Mouse (Mus musculus) limb, embryonic 15.5 days (tissue): ENCODE measurements at regions not wholly inside any gene's neighbourhood (a gene's known extent, or its start where the extent isn't known, plus 50 kb on each side); places are given as distances from the start of the nearest gene placed in this dataset.

Experiments used
- ATAC-seq: fragments of 200-750 bp; cut with Nextera tagmentation; 2 replicates; pipeline ENCODE4 v1.8.0; 2017; ENCODE audit warnings: low read depth, moderate TSS enrichment; ENCODE audit not compliant: insufficient number of reproducible peaks, low FRiP score, low TSS enrichment
- H3K27ac ChIP-seq: fragments of 300-500 bp; sonication (generic); 2 replicates; pipeline ENCODE4 v1.5.1; 2015; ENCODE audit warnings: moderate library complexity, mild to moderate bottlenecking, inconsistent platforms
- H3K27me3 ChIP-seq: fragments of 300-500 bp; sonication (generic); 2 replicates; pipeline ENCODE4 v1.6.1; 2015; ENCODE audit warnings: inconsistent platforms
- H3K36me3 ChIP-seq: fragments of 300-500 bp; sonication (generic); 2 replicates; pipeline ENCODE4 v1.6.1; 2015; ENCODE audit warnings: inconsistent platforms
- H3K4me1 ChIP-seq: fragments of 300-500 bp; sonication (generic); 2 replicates; pipeline ENCODE4 v1.6.1; 2015; ENCODE audit warnings: inconsistent platforms
- H3K4me2 ChIP-seq: fragments of 300-500 bp; sonication (generic); 2 replicates; pipeline ENCODE4 v1.6.1; 2015; ENCODE audit warnings: mild to moderate bottlenecking, inconsistent platforms
- H3K4me3 ChIP-seq: fragments of 300-500 bp; sonication (generic); 2 replicates; pipeline ENCODE4 v1.5.1; 2015; ENCODE audit warnings: mild to moderate bottlenecking, inconsistent platforms
- H3K9ac ChIP-seq: fragments of 300-500 bp; sonication (generic); 2 replicates; pipeline ENCODE4 v1.6.1; 2015; ENCODE audit warnings: inconsistent platforms
- H3K9me3 ChIP-seq: fragments of 300-500 bp; sonication (generic); 2 replicates; pipeline ENCODE4 v1.6.1; 2016; ENCODE audit warnings: inconsistent platforms
- WGBS: fragments of 180-500 bp; shearing (Covaris S2); methylation state at CpG from one replicate; pipeline ENCODE4 v1.1.7; 2015; 5-methylcytosine and 5-hydroxymethylcytosine counted together

- 88% methylated on average over 6 of the region's 6 CpGs for WGBS
- Histone ChIP-seq H3K9ac (no peak overlapping the region), H3K4me3 (no peak overlapping the region), H3K9me3 (no peaks in the 10 kb centered on the region), H3K27ac (no peak overlapping the region), H3K4me2 (no peak overlapping the region), H3K27me3 (no peaks in the 10 kb centered on the region), H3K4me1 (peaks cover 28% of the 10 kb centered on the region), H3K36me3 (no peaks in the 10 kb centered on the region)
- no peak for ATAC-seq
These were observed 109.6 kb downstream of the 1810010D01Rik start for GRCm38 (mm10) chr7:145098335-145098734.

GRCm38 (mm10) chr7:145094134-145094526 is 113.8 kb downstream of the 1810010D01Rik start:
- ATAC-seq = no peak
- WGBS = 47% methylated on average over 7 of the region's 7 CpGs
- no peaks in the 10 kb centered on the region for H3K9me3 ChIP-seq
- H3K4me2 ChIP-seq = no peak overlapping the region
- H3K27me3 ChIP-seq = no peaks in the 10 kb centered on the region
- no peaks in the 10 kb centered on the region for H3K36me3 ChIP-seq
- H3K4me3 ChIP-seq = no peak overlapping the region
- no peak overlapping the region for H3K9ac ChIP-seq
- H3K27ac ChIP-seq = no peak overlapping the region
- H3K4me1 ChIP-seq = peaks cover 15% of the 10 kb centered on the region

GRCm38 (mm10) chr7:145093417-145094133 is 114.3 kb downstream of the 1810010D01Rik start:
- Histone ChIP-seq H3K4me2 (no peak overlapping the region), H3K9me3 (no peaks in the 10 kb centered on the region), H3K9ac (no peak overlapping the region), H3K4me1 (peaks cover 15% of the 10 kb centered on the region), H3K36me3 (no peaks in the 10 kb centered on the region), H3K27ac (no peak overlapping the region), H3K27me3 (no peaks in the 10 kb centered on the region), H3K4me3 (no peak overlapping the region)
- 71% methylated on average over 3 of the region's 3 CpGs for WGBS
- ATAC-seq = no peak

- no peak for ATAC-seq
- no peaks in the 10 kb centered on the region for H3K9me3 ChIP-seq
- H3K4me2 ChIP-seq = no peak overlapping the region
- no peaks in the 10 kb centered on the region for H3K36me3 ChIP-seq
- no peak overlapping the region for H3K27ac ChIP-seq
- peaks cover 15% of the 10 kb centered on the region for H3K4me1 ChIP-seq
- H3K27me3 ChIP-seq = no peaks in the 10 kb centered on the region
- H3K4me3 ChIP-seq = no peak overlapping the region
- no peak overlapping the region for H3K9ac ChIP-seq
- WGBS = 73% methylated on average over 6 of the region's 6 CpGs
These were observed 115.3 kb downstream of the 1810010D01Rik start for GRCm38 (mm10) chr7:145092392-145093176.

- Histone ChIP-seq H3K36me3 (no peaks in the 10 kb centered on the region), H3K4me1 (peaks cover 15% of the 10 kb centered on the region), H3K27ac (no peak overlapping the region), H3K27me3 (no peaks in the 10 kb centered on the region), H3K9me3 (no peaks in the 10 kb centered on the region), H3K9ac (no peak overlapping the region), H3K4me2 (no peak overlapping the region), H3K4me3 (no peak overlapping the region)
- 83% methylated on average over 4 of the region's 4 CpGs for WGBS
- ATAC-seq = no peak
These were observed 117.1 kb downstream of the 1810010D01Rik start for GRCm38 (mm10) chr7:145090849-145091248.

GRCm38 (mm10) chr7:145089315-145089721 is 118.6 kb downstream of the 1810010D01Rik start:
- Histone ChIP-seq H3K4me1 (peaks cover 11% of the 10 kb centered on the region), H3K36me3 (no peaks in the 10 kb centered on the region), H3K27ac (no peak overlapping the region), H3K9ac (no peak overlapping the region), H3K4me3 (no peak overlapping the region), H3K4me2 (no peak overlapping the region), H3K9me3 (peaks cover 4% of the 10 kb centered on the region; the same call in 1 of the 2 replicates), H3K27me3 (no peaks in the 10 kb centered on the region)
- 73% methylated on average over 3 of the region's 3 CpGs for WGBS
- ATAC-seq = no peak

- 92% methylated on average over 3 of the region's 3 CpGs for WGBS
- peaks cover 4% of the 10 kb centered on the region; the same call in 1 of the 2 replicates for H3K9me3 ChIP-seq
- H3K27me3 ChIP-seq = no peaks in the 10 kb centered on the region
- no peak overlapping the region for H3K4me2 ChIP-seq
- no peak for ATAC-seq
- no peak overlapping the region for H3K27ac ChIP-seq
- H3K9ac ChIP-seq = no peak overlapping the region
- peaks cover 4% of the 10 kb centered on the region for H3K4me1 ChIP-seq
- no peaks in the 10 kb centered on the region for H3K36me3 ChIP-seq
- H3K4me3 ChIP-seq = no peak overlapping the region
These were observed 119.3 kb downstream of the 1810010D01Rik start for GRCm38 (mm10) chr7:145088655-145089054.

- Histone ChIP-seq H3K27ac (no peak overlapping the region), H3K4me1 (no peaks in the 10 kb centered on the region), H3K36me3 (no peaks in the 10 kb centered on the region), H3K9ac (no peak overlapping the region), H3K4me3 (no peak overlapping the region), H3K4me2 (no peak overlapping the region), H3K27me3 (no peaks in the 10 kb centered on the region), H3K9me3 (peaks cover 4% of the 10 kb centered on the region; the same call in 1 of the 2 replicates)
- ATAC-seq = no peak
- WGBS = 75% methylated on average over 5 of the region's 5 CpGs
These were observed 120.1 kb downstream of the 1810010D01Rik start for GRCm38 (mm10) chr7:145087790-145088189.

- Histone ChIP-seq H3K4me1 (0 out of 2 replicates have a peak, but pooled peaks cover 2% of the 10 kb centered on the region), H3K27ac (no peak overlapping the region), H3K27me3 (no peaks in the 10 kb centered on the region), H3K9ac (no peak overlapping the region), H3K4me2 (no peak overlapping the region), H3K36me3 (no peaks in the 10 kb centered on the region), H3K9me3 (peaks cover 4% of the 10 kb centered on the region; the same call in 1 of the 2 replicates), H3K4me3 (no peak overlapping the region)
- no peak for ATAC-seq
- 74% methylated on average over 9 of the region's 9 CpGs for WGBS
These were observed 124.8 kb downstream of the 1810010D01Rik start for GRCm38 (mm10) chr7:145082917-145083752.

- ATAC-seq = no peak
- WGBS = 84% methylated on average over 5 of the region's 5 CpGs
- no peak overlapping the region for H3K27ac ChIP-seq
These were observed 132.5 kb upstream of the Ccnd1 start for GRCm38 (mm10) chr7:145071996-145072790.

GRCm38 (mm10) chr7:145071533-145071932 is 131.8 kb upstream of the Ccnd1 start:
- ATAC-seq = no peak
- Histone ChIP-seq H3K9me3 (no peaks in the 10 kb centered on the region), H3K27me3 (no peaks in the 10 kb centered on the region)

More at GRCm38 (mm10) chr7:145071996-145072790, 132.5 kb upstream of the Ccnd1 start:
- Histone ChIP-seq H3K4me3 (no peak overlapping the region), H3K9me3 (no peaks in the 10 kb centered on the region), H3K4me1 (no peaks in the 10 kb centered on the region), H3K27me3 (no peaks in the 10 kb centered on the region), H3K4me2 (no peak overlapping the region), H3K9ac (no peak overlapping the region), H3K36me3 (no peaks in the 10 kb centered on the region)

More at GRCm38 (mm10) chr7:145071533-145071932, 131.8 kb upstream of the Ccnd1 start:
- no peak overlapping the region for H3K4me3 ChIP-seq
- no peak overlapping the region for H3K27ac ChIP-seq
- WGBS = 65% methylated on average over 2 of the region's 2 CpGs
- H3K36me3 ChIP-seq = no peaks in the 10 kb centered on the region
- H3K4me2 ChIP-seq = no peak overlapping the region
- no peaks in the 10 kb centered on the region for H3K4me1 ChIP-seq
- no peak overlapping the region for H3K9ac ChIP-seq
